Mouse (Mus musculus) hematopoietic stem cell, adult 5-6 weeks (primary cell): Measurements from ENCODE around the gene Ksr1. TPM values are rescaled to one million over a fixed set of nuclear protein-coding genes. Genes with fewer than 3 reads are reported as not detected.

ENCODE experiments used
- ATAC-seq, 2 experiments: fragments of 125-278 bp in 1 of 2; replicated peaks in 1 of 2; 2 replicates each; pipeline ENCODE4 v1.8.0; 2016 to 2017; ENCODE audit warnings: inconsistent platforms in 2 of 2, mild to moderate bottlenecking in 2 of 2, moderate number of reproducible peaks in 2 of 2, low read depth in 1 of 2, moderate TSS enrichment in 1 of 2; ENCODE audit not compliant: low FRiP score in 2 of 2, poor library complexity in 2 of 2, severe bottlenecking in 2 of 2, insufficient read depth in 1 of 2, low TSS enrichment in 1 of 2
- total RNA-seq: library from RNA; stranded (forward); fragments of 172-1452, 232-1000 nt; gene quantifications from 2 replicates; pipeline ENCODE4 v1.2.3, GENCODE M21; 2017

Gene Ksr1
- total RNA-seq, 1 experiment from 2014 or later: 15.1 TPM

GRCm38 (mm10) chr11:78973381-78974150 is 172.6 kb downstream of the Ksr1 start:
- no peak for ATAC-seq

GRCm38 (mm10) chr11:78972811-78973351 is 173.3 kb downstream of the Ksr1 start:
- peak in 1 of 2 experiments; percentile 24; a peak in 1 of 4 replicates for ATAC-seq

- ATAC-seq: no peak
Measured at GRCm38 (mm10) chr11:78972328-78972727, 173.9 kb downstream of the Ksr1 start.

- no peak for ATAC-seq
Measured at GRCm38 (mm10) chr11:78971746-78972145, 174.5 kb downstream of the Ksr1 start.

GRCm38 (mm10) chr11:78971096-78971495 is 175.1 kb downstream of the Ksr1 start:
- ATAC-seq: no peak

- no peak for ATAC-seq
Measured at GRCm38 (mm10) chr11:78968121-78968520, 178.1 kb downstream of the Ksr1 start.

- peak; percentile 49 to 78; a peak in 3 of 4 replicates for ATAC-seq
Measured at GRCm38 (mm10) chr11:78967371-78967770, 178.8 kb downstream of the Ksr1 start.

Other genes starting within 250 kb of the Ksr1 start
- not detected in 2 replicates for gene Nos2, start 225.6 kb downstream of the Ksr1 start, total RNA-seq
- gene Lgals9, start 161.5 kb downstream of the Ksr1 start, total RNA-seq: 66.6 and 104 TPM in 2 replicates
- 172 and 178 TPM in 2 replicates for gene Wsb1, start 108.3 kb upstream of the Ksr1 start, total RNA-seq
- not detected in 2 replicates for gene Gm9964, start 150.5 kb upstream of the Ksr1 start, total RNA-seq
- gene Nf1, start 193.3 kb upstream of the Ksr1 start, total RNA-seq: 9.9 and 17.6 TPM in 2 replicates